Mouse (Mus musculus) olfactory bulb, adult 2 months (tissue): Measurements from ENCODE around the gene Rasgrp2.

ENCODE experiments used
- CTCF ChIP-seq: fragments of 200-500 bp; IDR thresholded peaks from 2 replicates; pipeline ENCODE4 v1.5.1; 2012; ENCODE audit warnings: low read depth, mild to moderate bottlenecking, low read length, moderate library complexity; ENCODE audit not compliant: insufficient read depth
- POLR2A ChIP-seq: fragments of 200-500 bp; IDR thresholded peaks from 2 replicates; pipeline ENCODE4 v1.6.1; 2012; ENCODE audit warnings: mild to moderate bottlenecking, low read depth, low read length, moderate library complexity; ENCODE audit not compliant: insufficient read depth

DNA sequence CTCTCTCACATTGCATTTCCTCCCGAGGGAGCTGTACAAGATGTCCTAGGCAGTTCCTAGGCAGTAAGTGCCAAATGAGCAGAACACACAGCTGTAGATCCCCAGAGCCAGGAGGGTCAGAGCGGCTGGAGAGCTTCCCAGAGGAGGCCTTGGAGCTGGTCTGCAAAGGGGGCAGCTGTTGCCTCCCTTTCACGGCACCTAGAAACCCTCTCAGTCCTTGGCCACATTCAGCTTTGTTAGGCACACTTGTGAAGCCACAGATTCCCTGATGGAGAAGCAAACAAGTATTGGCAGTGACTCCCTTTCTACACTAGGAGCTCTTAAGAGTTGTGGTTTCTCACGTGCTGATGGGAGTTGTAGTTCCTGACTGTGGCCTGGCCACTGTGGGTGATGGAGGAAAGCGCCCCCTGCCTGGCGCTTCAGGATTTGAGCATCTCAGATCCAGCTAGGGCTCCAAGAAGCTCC lies 52.9 kb downstream of the Rasgrp2 start:
- TF ChIP-seq CTCF: peak; percentile 63; the same call in 1 of the 2 replicates
- TF ChIP-seq POLR2A: no peak
